Mouse (Mus musculus) neural tube, embryonic 13.5 days (tissue): ENCODE results near the gene Ermap. TPM values are rescaled to one million over a fixed set of nuclear protein-coding genes. Genes with fewer than 3 reads are reported as not detected.

Experiments used
- ATAC-seq: fragments of 200-750 bp; cut with Nextera tagmentation; 2 replicates; pipeline ENCODE4 v1.8.0; 2017; ENCODE audit warnings: low read depth, mild to moderate bottlenecking, moderate TSS enrichment, moderate library complexity
- H3K27ac ChIP-seq: fragments of 300-500 bp; sonication (generic); replicated peaks from 2 replicates; pipeline ENCODE4 v1.5.1; 2015; ENCODE audit warnings: moderate library complexity, mild to moderate bottlenecking, inconsistent platforms
- H3K27me3 ChIP-seq: fragments of 300-500 bp; sonication (generic); 2 replicates; pipeline ENCODE4 v1.6.1; 2015; ENCODE audit warnings: mild to moderate bottlenecking, inconsistent platforms
- H3K36me3 ChIP-seq: fragments of 300-500 bp; sonication (generic); 2 replicates; pipeline ENCODE4 v1.6.1; 2015; ENCODE audit warnings: mild to moderate bottlenecking, inconsistent platforms
- H3K4me1 ChIP-seq: fragments of 300-500 bp; sonication (generic); replicated peaks from 2 replicates; pipeline ENCODE4 v1.6.1; 2015; ENCODE audit warnings: inconsistent platforms
- H3K4me2 ChIP-seq: fragments of 300-500 bp; sonication (generic); 2 replicates; pipeline ENCODE4 v1.6.1; 2015; ENCODE audit warnings: inconsistent platforms, mild to moderate bottlenecking, moderate library complexity
- H3K4me3 ChIP-seq: fragments of 300-500 bp; sonication (generic); 2 replicates; pipeline ENCODE4 v1.5.1; 2015; ENCODE audit warnings: mild to moderate bottlenecking, inconsistent platforms
- H3K9ac ChIP-seq: fragments of 300-500 bp; sonication (generic); 2 replicates; pipeline ENCODE4 v1.6.1; 2015; ENCODE audit warnings: moderate library complexity, mild to moderate bottlenecking, inconsistent platforms
- H3K9me3 ChIP-seq: fragments of 300-500 bp; sonication (generic); 2 replicates; pipeline ENCODE4 v1.6.1; 2016; ENCODE audit warnings: inconsistent platforms
- WGBS: fragments of 180-500 bp; shearing (Covaris S2); methylation state at CpG from one replicate; pipeline ENCODE4 v1.1.7; 2015; 5-methylcytosine and 5-hydroxymethylcytosine counted together
- polyA plus RNA-seq: library from polyadenylated mRNA; unstranded; fragments of >200 nt; fragmentation: Nextera tagmentation; extraction: Ambion mirVana; gene quantifications from 2 replicates; pipeline ENCODE4 v1.2.1, GENCODE M21; 2015

The Ermap gene
- polyA plus RNA-seq, 1 experiment from 2014 or later, result 1.5 TPM

DNA sequence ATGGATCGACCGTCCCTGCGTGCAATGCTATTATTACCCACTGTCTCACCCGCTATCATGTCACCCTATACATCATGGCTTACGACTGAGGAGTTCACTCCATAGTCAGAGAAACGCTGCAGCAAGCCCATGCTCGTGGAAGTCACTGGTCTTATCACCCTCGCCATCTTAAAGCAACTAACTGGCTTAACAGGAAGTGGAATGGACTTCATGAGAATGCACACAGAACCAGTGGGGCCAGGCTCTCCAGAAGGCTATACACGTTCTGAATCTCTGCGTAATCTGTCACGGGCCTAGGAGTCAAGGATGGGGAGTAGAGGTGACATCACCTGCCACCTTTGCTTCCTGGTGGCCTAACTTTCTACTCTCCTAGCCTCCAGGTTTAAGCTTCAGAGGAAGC lies 41.1 kb downstream of the Ermap start:
- Histone ChIP-seq H3K4me2 (no peak overlapping the region), H3K4me3 (no peak overlapping the region), H3K36me3 (no peaks in the 10 kb centered on the region), H3K9me3 (no peaks in the 10 kb centered on the region), H3K27me3 (no peaks in the 10 kb centered on the region), H3K4me1 (no peaks in the 10 kb centered on the region), H3K9ac (no peak overlapping the region), H3K27ac (no peak overlapping the region)
- WGBS, result 87% methylated on average over 11 of the region's 11 CpGs
- no peak for ATAC-seq

DNA sequence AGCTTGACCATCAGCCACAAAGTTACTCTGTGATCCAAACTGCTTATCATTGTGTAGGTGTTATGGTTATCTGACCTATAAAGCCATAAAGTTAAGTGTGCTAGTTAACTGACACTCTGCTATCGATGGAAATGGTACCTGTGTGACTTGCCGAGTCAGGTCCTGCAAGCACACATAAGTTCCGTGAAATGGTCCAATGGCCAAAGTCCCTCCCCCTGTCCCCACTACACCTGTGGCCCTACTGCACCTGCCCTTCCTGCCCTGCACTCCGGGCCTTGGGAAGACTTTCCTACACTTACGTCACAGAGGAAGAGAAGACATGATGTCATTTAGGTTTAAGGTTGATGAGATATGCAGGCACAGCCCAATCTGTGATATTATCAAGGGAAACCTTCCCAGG lies 42.5 kb downstream of the Ermap start:
- H3K4me3 ChIP-seq, result no peak overlapping the region
- H3K27ac ChIP-seq, result no peak overlapping the region
- no peak overlapping the region for H3K4me2 ChIP-seq
- no peaks in the 10 kb centered on the region for H3K9me3 ChIP-seq
- 0 out of 2 replicates have a peak, but pooled peaks cover 4% of the 10 kb centered on the region for H3K4me1 ChIP-seq
- WGBS, result 92% methylated on average over 5 of the region's 5 CpGs
- no peaks in the 10 kb centered on the region for H3K36me3 ChIP-seq
- H3K9ac ChIP-seq, result no peak overlapping the region
- ATAC-seq, result no peak
- no peaks in the 10 kb centered on the region for H3K27me3 ChIP-seq

DNA sequence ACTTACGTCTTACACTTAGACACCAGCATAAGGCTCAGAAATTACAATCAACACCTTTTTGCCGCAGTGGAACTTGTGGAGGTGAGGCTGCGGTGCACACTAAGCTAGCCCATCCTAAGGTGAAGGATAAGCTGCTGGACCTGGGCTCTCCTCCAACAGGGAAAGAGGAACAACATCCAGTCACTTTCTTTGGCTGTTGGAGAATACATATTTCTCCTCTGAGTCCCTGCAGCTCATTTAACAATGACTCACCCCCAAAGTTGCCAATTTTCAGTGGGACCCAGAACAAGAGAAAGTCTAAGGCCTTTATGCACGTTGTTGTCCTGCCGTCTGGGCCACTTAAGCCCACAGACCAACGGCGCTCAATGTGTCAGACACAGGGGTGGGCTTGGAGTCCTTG lies 43.0 kb downstream of the Ermap start:
- no peaks in the 10 kb centered on the region for H3K9me3 ChIP-seq
- 90% methylated on average over 7 of the region's 7 CpGs for WGBS
- no peak for ATAC-seq

DNA sequence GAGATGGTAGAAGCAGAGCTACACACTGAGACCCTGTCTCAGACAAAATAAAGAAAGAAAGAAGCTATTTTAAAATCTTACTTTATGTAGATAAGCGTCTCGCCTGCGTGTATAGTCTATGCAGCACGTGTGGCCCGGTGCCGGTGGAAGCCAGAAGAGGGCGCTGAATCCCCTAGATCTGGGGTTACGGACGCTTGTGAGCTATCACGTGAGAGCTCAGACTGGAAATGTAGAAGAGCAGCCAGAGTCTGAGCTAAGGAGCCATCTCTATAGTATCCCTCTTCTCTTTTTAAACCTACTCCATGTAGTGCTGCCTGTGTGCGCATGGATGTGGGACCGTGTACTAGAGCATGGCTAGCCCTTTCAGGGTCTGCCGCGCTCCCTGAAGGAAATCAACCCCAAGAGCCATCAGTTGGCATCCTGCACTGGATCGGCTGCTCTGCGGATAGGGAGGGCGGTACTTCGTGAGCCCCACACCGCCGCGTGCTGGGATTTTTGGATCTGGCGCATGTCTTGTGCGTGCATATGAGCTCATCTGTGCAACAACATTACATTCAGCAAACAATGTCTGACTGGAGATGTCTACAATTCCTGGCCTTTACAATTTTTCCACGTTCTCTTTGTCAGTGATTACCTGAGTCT lies 47.5 kb downstream of the Ermap start:
- ATAC-seq, result peak; percentile 71
- Histone ChIP-seq H3K9ac (peak overlapping the region; percentile 41), H3K4me3 (peak overlapping the region; percentile 27), H3K4me1 (peaks cover 21% of the 10 kb centered on the region; the same call in 1 of the 2 replicates), H3K4me2 (peak overlapping the region; percentile 49), H3K9me3 (no peaks in the 10 kb centered on the region), H3K27me3 (no peaks in the 10 kb centered on the region), H3K36me3 (0 out of 2 replicates have a peak, but pooled peaks cover under 1% of the 10 kb centered on the region), H3K27ac (no peak overlapping the region)
- 27% methylated on average over 24 of the region's 24 CpGs for WGBS

More for the DNA sequence above, 43.0 kb downstream of the Ermap start:
- H3K4me3 ChIP-seq, result no peak overlapping the region
- 0 out of 2 replicates have a peak, but pooled peaks cover 6% of the 10 kb centered on the region for H3K4me1 ChIP-seq
- no peaks in the 10 kb centered on the region for H3K36me3 ChIP-seq
- H3K9ac ChIP-seq, result no peak overlapping the region
- H3K27me3 ChIP-seq, result no peaks in the 10 kb centered on the region
- H3K27ac ChIP-seq, result no peak overlapping the region
- no peak overlapping the region for H3K4me2 ChIP-seq

DNA sequence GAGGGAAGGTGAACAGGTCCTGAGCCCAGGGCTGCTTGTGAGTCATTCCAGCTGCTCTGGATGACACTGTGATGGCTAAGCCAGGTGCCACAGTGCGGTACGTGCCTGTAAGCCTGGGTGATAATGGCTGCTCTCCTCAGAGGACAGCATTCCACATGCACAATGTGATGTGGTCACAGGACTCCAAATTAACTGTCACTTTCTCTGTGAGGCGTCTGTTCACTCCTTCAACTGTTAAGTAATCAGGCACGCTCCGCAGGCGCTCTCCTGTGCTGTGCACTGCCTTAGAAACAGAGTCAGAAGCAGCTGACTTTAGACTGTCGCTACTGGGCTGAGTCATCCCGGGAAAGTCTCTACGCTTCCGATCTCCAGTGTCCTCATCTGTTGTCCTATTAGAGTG lies 48.6 kb downstream of the Ermap start:
- WGBS, result 44% methylated on average over 10 of the region's 10 CpGs
- H3K27ac ChIP-seq, result no peak overlapping the region
- peaks cover 21% of the 10 kb centered on the region; the same call in 1 of the 2 replicates for H3K4me1 ChIP-seq
- H3K4me3 ChIP-seq, result no peak overlapping the region
- no peak overlapping the region for H3K9ac ChIP-seq
- H3K9me3 ChIP-seq, result no peaks in the 10 kb centered on the region
- H3K27me3 ChIP-seq, result no peaks in the 10 kb centered on the region
- H3K4me2 ChIP-seq, result no peak overlapping the region
- peaks cover 12% of the 10 kb centered on the region for H3K36me3 ChIP-seq
- ATAC-seq, result no peak

DNA sequence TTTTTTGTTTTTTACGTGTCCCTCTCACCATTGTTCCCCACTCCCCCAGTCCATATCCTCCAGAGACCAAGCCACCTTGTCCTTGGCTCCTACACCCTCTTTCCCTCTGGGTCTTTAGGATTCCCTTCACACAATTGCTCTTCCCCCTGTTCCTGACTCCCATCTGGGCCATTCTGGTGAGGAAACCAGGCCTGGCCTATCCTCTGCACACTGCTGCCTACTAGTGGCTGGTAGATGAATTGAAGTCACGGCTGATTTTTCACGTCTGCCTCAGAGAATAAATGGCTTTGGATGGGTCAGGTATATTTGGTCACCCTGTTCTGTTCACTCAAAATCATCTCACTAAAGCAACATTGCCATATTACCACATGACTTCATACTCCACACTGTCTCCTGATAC lies 49.7 kb downstream of the Ermap start:
- no peaks in the 10 kb centered on the region for H3K9me3 ChIP-seq
- H3K4me2 ChIP-seq, result no peak overlapping the region
- H3K4me1 ChIP-seq, result peaks cover 21% of the 10 kb centered on the region; the same call in 1 of the 2 replicates
- H3K27me3 ChIP-seq, result no peaks in the 10 kb centered on the region
- WGBS, result 39% methylated on average over 3 of the region's 3 CpGs
- H3K9ac ChIP-seq, result no peak overlapping the region
- H3K36me3 ChIP-seq, result peaks cover 23% of the 10 kb centered on the region
- no peak overlapping the region for H3K27ac ChIP-seq
- no peak overlapping the region for H3K4me3 ChIP-seq
- no peak for ATAC-seq

DNA sequence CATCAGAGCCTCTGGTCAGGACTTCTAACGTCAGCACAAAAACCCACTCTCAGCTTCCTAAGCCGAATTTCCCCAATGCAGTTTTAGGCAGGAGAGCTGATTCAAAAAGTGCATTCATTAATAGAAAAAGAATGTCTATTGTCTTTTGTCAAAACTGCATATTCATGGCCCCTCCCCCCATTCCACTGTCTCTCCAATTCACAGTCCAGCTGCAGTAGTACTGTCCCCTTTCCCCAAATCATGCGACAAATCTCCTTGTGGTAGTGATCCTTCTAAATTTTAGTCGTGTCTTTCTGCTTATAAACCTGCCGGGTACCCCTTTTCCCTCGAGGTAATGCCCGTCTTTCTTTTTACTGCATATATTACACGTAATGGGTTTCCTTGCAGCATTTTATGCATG lies 51.0 kb downstream of the Ermap start:
- no peak for ATAC-seq
- WGBS, result 50% methylated on average over 8 of the region's 8 CpGs

DNA sequence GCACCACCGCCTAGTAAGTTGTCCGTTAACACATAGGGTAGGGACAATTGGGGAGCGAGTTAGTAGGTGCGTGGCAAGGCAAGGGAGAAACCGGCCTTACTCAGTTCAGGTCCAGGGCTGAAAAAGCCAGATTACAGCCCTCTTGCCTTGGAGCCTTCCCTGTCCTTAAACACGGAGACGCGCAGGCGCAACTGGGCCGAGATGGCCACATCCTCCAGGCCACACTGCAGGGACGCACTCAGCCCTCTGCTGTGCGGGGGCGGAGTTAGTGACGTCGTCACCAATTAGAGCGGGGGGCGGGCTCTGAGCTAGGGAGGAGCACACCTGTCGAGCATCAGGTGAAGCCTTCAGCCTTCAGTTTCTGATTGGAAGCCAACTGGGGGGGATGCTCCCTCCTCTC lies 51.6 kb downstream of the Ermap start:
- peak overlapping the region; percentile 33 for H3K4me3 ChIP-seq
- H3K27me3 ChIP-seq, result no peaks in the 10 kb centered on the region
- peaks cover 42% of the 10 kb centered on the region for H3K36me3 ChIP-seq
- peak overlapping the region; percentile 57 for H3K4me2 ChIP-seq
- H3K27ac ChIP-seq, result 0 out of 2 replicates have a peak overlapping the region, but pooled peaks have one; percentile 20
- peaks cover 21% of the 10 kb centered on the region; the same call in 1 of the 2 replicates for H3K4me1 ChIP-seq
- no peaks in the 10 kb centered on the region for H3K9me3 ChIP-seq
- peak overlapping the region; percentile 55 for H3K9ac ChIP-seq
- peak; percentile 90 for ATAC-seq
- WGBS, result 9% methylated on average over 18 of the region's 18 CpGs

More for the DNA sequence above, 51.0 kb downstream of the Ermap start:
- Histone ChIP-seq H3K4me3 (peak overlapping the region; percentile 33; the same call in 1 of the 2 replicates), H3K4me1 (peaks cover 21% of the 10 kb centered on the region; the same call in 1 of the 2 replicates), H3K4me2 (peak overlapping the region; percentile 57), H3K9me3 (no peaks in the 10 kb centered on the region), H3K27ac (0 out of 2 replicates have a peak overlapping the region, but pooled peaks have one; percentile 13), H3K36me3 (peaks cover 36% of the 10 kb centered on the region), H3K27me3 (no peaks in the 10 kb centered on the region), H3K9ac (peak overlapping the region; percentile 34; the same call in 1 of the 2 replicates)

DNA sequence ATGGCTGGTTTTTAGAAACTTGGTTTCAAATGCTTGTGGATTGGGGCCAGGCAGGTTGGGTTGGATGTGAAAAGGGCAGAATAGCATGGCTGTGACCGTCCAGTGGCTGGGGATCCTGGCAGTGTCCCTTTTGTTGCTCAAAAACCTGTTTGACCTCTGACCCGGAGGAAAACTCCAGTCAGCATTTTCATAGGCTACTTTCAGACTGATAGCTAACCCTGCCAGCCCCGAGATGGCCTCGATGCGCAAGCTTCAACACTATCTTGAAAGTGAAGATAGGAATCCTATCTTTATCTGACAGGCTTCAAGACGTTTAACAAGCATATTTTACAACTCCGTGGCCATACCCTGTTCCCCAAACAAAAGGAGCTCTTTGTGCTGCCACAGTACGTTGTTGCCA lies 52.5 kb downstream of the Ermap start:
- WGBS, result 58% methylated on average over 8 of the region's 8 CpGs
- no peak for ATAC-seq

DNA sequence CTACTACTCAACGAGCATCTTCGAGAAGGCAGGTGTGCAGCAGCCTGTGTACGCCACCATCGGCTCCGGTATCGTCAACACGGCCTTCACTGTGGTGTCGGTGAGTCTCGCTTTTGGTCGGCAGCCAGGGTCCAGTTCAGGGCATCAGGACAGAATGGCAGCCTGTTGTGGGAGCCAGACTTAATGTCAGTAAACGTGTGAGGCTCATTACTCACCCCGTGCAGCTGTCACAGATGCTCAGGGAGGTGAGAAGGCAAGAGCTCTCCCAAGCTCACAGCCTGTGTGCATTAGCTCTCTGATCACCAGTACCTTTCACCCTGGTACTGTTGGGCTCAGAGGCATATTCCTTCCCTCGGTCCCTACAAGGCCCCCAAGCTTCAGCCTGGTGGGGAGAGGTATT lies 56.0 kb downstream of the Ermap start:
- WGBS, result 90% methylated on average over 13 of the region's 13 CpGs
- H3K27ac ChIP-seq, result no peak overlapping the region
- H3K9ac ChIP-seq, result no peak overlapping the region
- no peaks in the 10 kb centered on the region for H3K9me3 ChIP-seq
- H3K4me1 ChIP-seq, result peaks cover 14% of the 10 kb centered on the region; the same call in 1 of the 2 replicates
- no peak overlapping the region for H3K4me2 ChIP-seq
- H3K4me3 ChIP-seq, result no peak overlapping the region
- ATAC-seq, result no peak
- H3K36me3 ChIP-seq, result peaks cover 58% of the 10 kb centered on the region
- H3K27me3 ChIP-seq, result no peaks in the 10 kb centered on the region

More for the DNA sequence above, 52.5 kb downstream of the Ermap start:
- H3K27me3 ChIP-seq, result no peaks in the 10 kb centered on the region
- no peak overlapping the region for H3K4me3 ChIP-seq
- H3K36me3 ChIP-seq, result peaks cover 51% of the 10 kb centered on the region
- no peak overlapping the region for H3K9ac ChIP-seq
- no peaks in the 10 kb centered on the region for H3K9me3 ChIP-seq
- H3K27ac ChIP-seq, result no peak overlapping the region
- peaks cover 16% of the 10 kb centered on the region; the same call in 1 of the 2 replicates for H3K4me1 ChIP-seq
- H3K4me2 ChIP-seq, result no peak overlapping the region

DNA sequence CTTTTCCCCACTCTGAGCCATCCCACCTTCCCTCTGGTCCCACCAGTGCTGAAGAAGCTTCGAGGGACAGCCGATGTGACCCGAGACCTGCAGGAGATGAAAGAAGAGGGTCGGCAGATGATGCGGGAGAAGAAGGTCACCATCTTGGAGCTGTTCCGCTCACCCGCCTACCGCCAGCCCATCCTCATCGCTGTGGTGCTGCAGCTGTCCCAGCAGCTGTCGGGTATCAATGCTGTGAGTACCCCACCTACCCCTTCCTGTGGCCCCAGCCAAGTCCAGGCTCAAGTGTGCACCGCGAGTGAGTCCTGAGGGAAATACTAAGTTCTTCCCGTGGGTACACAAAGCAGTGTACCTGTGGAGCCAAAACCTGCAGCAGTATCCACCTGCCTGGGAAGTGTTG lies 56.5 kb downstream of the Ermap start:
- no peak for ATAC-seq
- 89% methylated on average over 13 of the region's 13 CpGs for WGBS
- peaks cover 58% of the 10 kb centered on the region for H3K36me3 ChIP-seq

DNA sequence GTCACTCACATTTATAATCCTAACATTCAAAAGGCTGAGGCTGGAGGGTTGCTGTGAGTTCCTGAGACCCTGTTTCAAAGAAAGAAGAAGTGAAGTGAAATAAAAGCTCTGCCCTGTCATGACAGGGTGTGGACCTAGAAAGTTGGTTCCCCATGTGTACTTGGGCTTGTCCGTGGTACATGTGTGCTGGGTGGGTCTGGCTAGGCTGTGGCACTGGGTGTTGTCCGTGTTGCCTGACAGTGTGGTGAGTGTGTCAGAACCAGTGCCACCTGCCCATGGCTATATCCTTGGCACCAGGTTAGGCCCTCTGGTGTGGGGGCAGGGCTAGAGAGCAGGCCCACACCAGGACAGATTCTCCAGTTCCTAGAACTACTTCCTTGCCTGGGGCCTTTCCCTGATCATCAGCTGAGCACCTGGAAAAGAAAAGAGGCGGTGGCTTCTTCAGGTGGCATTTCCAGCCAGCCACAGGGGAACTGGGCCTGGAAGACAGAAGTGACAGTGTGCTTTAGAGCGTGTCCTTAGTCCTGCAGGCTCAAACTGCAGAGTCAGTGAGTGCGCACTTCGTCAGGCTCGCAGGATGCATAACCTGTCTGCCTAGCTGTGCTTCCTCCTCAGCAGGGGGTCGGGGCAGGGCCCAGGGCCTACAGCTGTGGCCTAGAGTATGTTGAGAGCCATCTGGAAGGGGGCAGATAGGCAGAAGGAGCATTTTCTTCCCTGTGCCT lies 58.5 kb downstream of the Ermap start:
- 81% methylated on average over 8 of the region's 8 CpGs for WGBS
- Histone ChIP-seq H3K4me1 (no peaks in the 10 kb centered on the region), H3K9ac (peak overlapping the region; percentile 22; the same call in 1 of the 2 replicates), H3K9me3 (no peaks in the 10 kb centered on the region), H3K27me3 (no peaks in the 10 kb centered on the region), H3K4me3 (no peak overlapping the region), H3K4me2 (no peak overlapping the region), H3K27ac (no peak overlapping the region), H3K36me3 (peaks cover 48% of the 10 kb centered on the region)
- no peak for ATAC-seq

More for the DNA sequence above, 56.5 kb downstream of the Ermap start:
- no peaks in the 10 kb centered on the region for H3K27me3 ChIP-seq
- H3K27ac ChIP-seq, result no peak overlapping the region
- H3K4me3 ChIP-seq, result no peak overlapping the region
- no peak overlapping the region for H3K4me2 ChIP-seq
- peaks cover 8% of the 10 kb centered on the region; the same call in 1 of the 2 replicates for H3K4me1 ChIP-seq
- H3K9ac ChIP-seq, result no peak overlapping the region
- H3K9me3 ChIP-seq, result no peaks in the 10 kb centered on the region
